Mouse (Mus musculus) C2C12 (cell line): ENCODE measurements around the gene Ptp4a2.

ENCODE experiments used
- CEBPB ChIP-seq: IDR thresholded peaks from one replicate; pipeline ENCODE4 v1.6.1; 2011; ENCODE audit warnings: low read depth, mild to moderate bottlenecking, control low read depth, moderate library complexity
- CTCF ChIP-seq: IDR thresholded peaks from one replicate; pipeline ENCODE4 v1.5.1; 2011; ENCODE audit not compliant: control insufficient read depth, insufficient read depth, insufficient read length
- FOSL1 ChIP-seq: IDR thresholded peaks from one replicate; pipeline ENCODE4 v1.8.0; 2011; ENCODE audit warnings: mild to moderate bottlenecking, low read length; ENCODE audit not compliant: poor library complexity, insufficient read depth, severe bottlenecking
- MAX ChIP-seq: IDR thresholded peaks from one replicate; pipeline ENCODE4 v1.6.1; 2011; ENCODE audit warnings: mild to moderate bottlenecking, control low read depth
- MYOD1 ChIP-seq: IDR thresholded peaks from one replicate; pipeline ENCODE4 v1.6.1; 2011; ENCODE audit warnings: low read depth; ENCODE audit not compliant: control insufficient read depth, insufficient read length
- MYOG ChIP-seq: IDR thresholded peaks from one replicate; pipeline ENCODE4 v1.6.1; 2011; ENCODE audit not compliant: control insufficient read depth, insufficient read length; ENCODE audit errors: extremely low read depth
- USF1 ChIP-seq: IDR thresholded peaks from one replicate; pipeline ENCODE4 v1.6.1; 2011; ENCODE audit warnings: low read depth, mild to moderate bottlenecking, control low read depth, moderate library complexity

DNA sequence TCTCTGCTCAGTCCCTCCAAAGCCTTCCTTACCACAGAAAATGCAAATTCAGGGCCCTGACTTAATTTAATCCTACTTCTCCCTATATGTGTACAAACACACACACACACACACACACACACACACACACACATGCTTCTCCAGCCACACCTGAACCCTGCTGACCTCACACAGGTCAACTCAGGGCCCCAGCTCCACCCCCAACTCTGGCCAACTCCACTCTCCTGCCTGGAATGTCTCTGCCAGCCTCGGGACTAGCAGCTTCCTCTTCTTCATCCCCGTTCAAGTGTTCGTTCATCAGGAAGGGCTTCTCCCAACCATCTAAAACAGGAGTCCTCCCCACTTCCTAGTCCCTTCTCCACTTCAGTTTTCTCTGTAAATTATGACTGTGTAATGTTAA is 70.6 kb downstream of the Ptp4a2 start:
- TF ChIP-seq CTCF (no peak), CEBPB (no peak), USF1 (no peak), MYOD1 (no peak), MYOG (no peak), MAX (no peak), FOSL1 (no peak)
